Mouse (Mus musculus): ENCODE data around the gene Hrc. TPM values are rescaled to one million over a fixed set of nuclear protein-coding genes. Genes with fewer than 3 reads are reported as not detected.

Hrc gene
- total RNA-seq, 2 experiments from 2014 or later, result 516 to 539 TPM

Other genes with a start within 250 kb of the Hrc start
- gene Rcn3, start 243.1 kb upstream of the Hrc start, total RNA-seq (2021), result 10 to 100 TPM; 46.0 to 53.7 TPM
- gene Fcgrt, start 231.4 kb upstream of the Hrc start, total RNA-seq (2021), result 10 to 100 TPM; 72.0 to 76.7 TPM
- 100 to 1,000 TPM; 582 to 636 TPM for gene Rps11, start 210.9 kb upstream of the Hrc start, total RNA-seq (2021)
- 100 to 1,000 TPM; 573 to 686 TPM for gene Rpl13a, start 206.5 kb upstream of the Hrc start, total RNA-seq (2021)
- gene Gm45713, start 199.1 kb upstream of the Hrc start, total RNA-seq (2021), result under 1 TPM in 1 of 2 experiments, not detected in 1; 0.45 TPM
- 1 to 10 TPM; 4.3 to 5.8 TPM for gene Flt3l, start 198.9 kb upstream of the Hrc start, total RNA-seq (2021)
- 10 to 100 TPM; 27.7 to 31.2 TPM for gene Pih1d1, start 181.0 kb upstream of the Hrc start, total RNA-seq (2021)
- 10 to 100 TPM; 20.3 to 27.3 TPM for gene Aldh16a1, start 180.7 kb upstream of the Hrc start, total RNA-seq (2021)
- 10 to 100 TPM in 1 of 2 experiments, 1 to 10 TPM in 1; 8.1 to 11.5 TPM for gene Slc17a7, start 171.3 kb upstream of the Hrc start, total RNA-seq (2021)
- gene Gfy, start 155.7 kb upstream of the Hrc start, total RNA-seq (2021), result not detected
- gene Pth2, start 154.3 kb upstream of the Hrc start, total RNA-seq (2021), result not detected
- not detected for gene Ccdc155, start 130.4 kb upstream of the Hrc start, total RNA-seq (2021)
- not detected for gene Dkkl1, start 123.1 kb upstream of the Hrc start, total RNA-seq (2021)
- 10 to 100 TPM; 10.1 to 14.4 TPM for gene Tead2, start 119.5 kb upstream of the Hrc start, total RNA-seq (2021)
- 1 to 10 TPM; 3.8 to 5.5 TPM for gene Cd37, start 96.2 kb upstream of the Hrc start, total RNA-seq (2021)
- gene Slc6a16, start 94.2 kb upstream of the Hrc start, total RNA-seq (2021), result not detected
- not detected for gene Slc6a21, start 57.8 kb upstream of the Hrc start, total RNA-seq (2021)
- 10 to 100 TPM; 20.8 to 22.3 TPM for gene Trpm4, start 1.5 kb upstream of the Hrc start, total RNA-seq (2021)
- under 1 TPM; 0.22 to 0.29 TPM for gene Ppfia3, start 31.7 kb downstream of the Hrc start, total RNA-seq (2021)
- gene Lin7b, start 35.3 kb downstream of the Hrc start, total RNA-seq (2021), result under 1 TPM; 0.90 to 0.96 TPM
- 100 to 1,000 TPM; 126 to 138 TPM for gene Snrnp70, start 60.5 kb downstream of the Hrc start, total RNA-seq (2021)
- gene Kcna7, start 70.4 kb downstream of the Hrc start, total RNA-seq (2021), result 1 to 10 TPM; 1.5 to 1.7 TPM
- gene Ntf5, start 78.4 kb downstream of the Hrc start, total RNA-seq (2021), result under 1 TPM in 1 of 2 experiments, not detected in 1; 0.14 TPM
- gene Lhb, start 85.5 kb downstream of the Hrc start, total RNA-seq (2021), result not detected
- gene Gys1, start 99.6 kb downstream of the Hrc start, total RNA-seq (2021), result 10 to 100 TPM; 86.1 to 90.2 TPM
- 10 to 100 TPM; 25.3 to 26.3 TPM for gene Ruvbl2, start 102.8 kb downstream of the Hrc start, total RNA-seq (2021)
- 100 to 1,000 TPM; 231 to 265 TPM for gene Ftl1, start 124.6 kb downstream of the Hrc start, total RNA-seq (2021)
- gene Bax, start 131.6 kb downstream of the Hrc start, total RNA-seq (2021), result 10 to 100 TPM; 25.6 to 31.1 TPM
- not detected for gene Tulp2, start 146.6 kb downstream of the Hrc start, total RNA-seq (2021)
- gene Gm45808, start 151.5 kb downstream of the Hrc start, total RNA-seq (2021), result 1 to 10 TPM; 2.8 to 4.6 TPM
- 1 to 10 TPM; 4.5 to 6.0 TPM for gene Dhdh, start 153.5 kb downstream of the Hrc start, total RNA-seq (2021)
- 100 to 1,000 TPM; 116 to 137 TPM for gene Nucb1, start 175.1 kb downstream of the Hrc start, total RNA-seq (2021)
- gene Ppp1r15a, start 191.0 kb downstream of the Hrc start, total RNA-seq (2021), result 10 to 100 TPM; 21.7 to 32.8 TPM
- gene Plekha4, start 191.0 kb downstream of the Hrc start, total RNA-seq (2021), result 1 to 10 TPM; 1.9 to 2.1 TPM
- under 1 TPM; 0.19 to 0.39 TPM for gene Hsd17b14, start 219.6 kb downstream of the Hrc start, total RNA-seq (2021)
- 10 to 100 TPM; 85.5 to 94.6 TPM for gene Bcat2, start 234.9 kb downstream of the Hrc start, total RNA-seq (2021)

All from heart, postnatal 14 days (tissue).